Mouse (Mus musculus): ENCODE measurements at regions not wholly inside any gene's neighbourhood (a gene's known extent, or its start where the extent isn't known, plus 50 kb on each side); places are given as distances from the start of the nearest gene placed in this dataset.

DNA sequence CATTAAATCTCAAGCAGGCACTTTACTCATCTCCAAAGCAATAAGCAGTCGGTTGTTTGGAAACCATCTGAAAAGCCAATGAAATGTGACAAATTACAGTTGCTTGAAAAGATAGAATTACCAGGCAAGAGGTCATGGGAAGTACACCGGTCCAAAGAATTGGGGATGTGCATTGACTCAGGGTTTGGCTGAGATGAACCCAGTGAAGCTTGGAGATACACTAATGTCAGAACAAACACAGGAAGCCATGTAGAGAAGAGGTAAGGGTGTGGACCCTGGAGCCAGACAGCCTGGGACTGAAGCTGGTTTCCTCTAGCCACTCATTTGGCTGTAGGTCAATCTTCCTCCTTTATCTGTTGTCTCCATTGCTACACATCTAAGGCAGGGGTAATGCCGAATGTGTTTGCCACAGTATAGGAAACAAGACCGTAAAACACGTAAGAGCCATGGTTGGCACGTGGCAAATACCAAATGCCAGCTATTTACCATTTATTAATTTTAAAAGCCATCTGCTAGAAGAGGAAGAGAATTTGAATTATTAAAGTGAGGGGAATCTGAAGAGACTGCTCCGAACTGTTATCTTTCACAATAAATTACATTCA is 173.9 kb downstream of the Rassf9 start:
- ATAC-seq (ENCODE audit: low read depth) (no peak), DNase-seq (ENCODE audit: low spot score) (no peak)
- Histone ChIP-seq H3K4me3 (ENCODE audit: low read depth, low read length) (no peak overlapping the region), H3K27me3 (replicated peaks; ENCODE audit: control insufficient read depth, insufficient read depth, low read length) (no peaks in the 10 kb centered on the region), H3K9me3 (ENCODE audit: control insufficient read depth, low read length) (no peaks in the 10 kb centered on the region), H3K27ac (replicated peaks; ENCODE audit: low read depth, low read length) (no peak overlapping the region), H3K9ac (ENCODE audit: low read depth, low read length) (no peak overlapping the region), H3K4me2 (ENCODE audit: low read depth, low read length) (no peak overlapping the region), H3K36me3 (ENCODE audit: control insufficient read depth, insufficient read depth, low read length) (no peaks in the 10 kb centered on the region), H3K4me1 (ENCODE audit: control insufficient read depth, insufficient read depth, low read length) (no peaks in the 10 kb centered on the region)
- WGBS = 80% methylated on average over 7 of the region's 7 CpGs

DNA sequence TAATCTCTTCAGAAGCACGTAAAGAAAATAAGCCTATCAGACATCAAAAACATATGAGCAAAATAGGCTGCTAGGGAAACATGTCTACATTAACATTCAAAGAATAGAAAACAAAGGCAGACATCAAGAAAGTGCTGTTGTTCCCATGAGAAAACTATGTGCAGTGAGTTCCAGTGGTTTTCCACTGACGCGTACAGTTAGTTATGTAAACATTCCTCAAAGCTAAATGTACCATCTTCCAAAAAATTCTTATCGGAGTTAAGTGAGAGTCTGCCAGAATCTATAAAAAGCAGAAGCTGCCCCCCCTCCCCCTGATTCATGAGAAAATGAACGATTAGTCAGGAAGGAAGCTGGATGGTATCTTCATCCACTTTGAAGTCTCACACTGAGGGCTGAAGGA is 155.3 kb downstream of the Rassf9 start:
- no peaks in the 10 kb centered on the region for H3K4me1 ChIP-seq (ENCODE audit: control insufficient read depth, insufficient read depth, low read length)
- 37% methylated on average over 5 of the region's 5 CpGs for WGBS
- H3K4me3 ChIP-seq (ENCODE audit: low read depth, low read length) = no peak overlapping the region
- H3K36me3 ChIP-seq (ENCODE audit: control insufficient read depth, insufficient read depth, low read length) = no peaks in the 10 kb centered on the region
- no peak for ATAC-seq (ENCODE audit: low read depth)
- H3K4me2 ChIP-seq (ENCODE audit: low read depth, low read length) = no peak overlapping the region
- no peak overlapping the region for H3K9ac ChIP-seq (ENCODE audit: low read depth, low read length)
- DNase-seq (ENCODE audit: low spot score) = peak; percentile 58
- H3K27ac ChIP-seq (replicated peaks; ENCODE audit: low read depth, low read length) = no peak overlapping the region
- no peaks in the 10 kb centered on the region for H3K27me3 ChIP-seq (replicated peaks; ENCODE audit: control insufficient read depth, insufficient read depth, low read length)
- H3K9me3 ChIP-seq (ENCODE audit: control insufficient read depth, low read length) = no peaks in the 10 kb centered on the region

DNA sequence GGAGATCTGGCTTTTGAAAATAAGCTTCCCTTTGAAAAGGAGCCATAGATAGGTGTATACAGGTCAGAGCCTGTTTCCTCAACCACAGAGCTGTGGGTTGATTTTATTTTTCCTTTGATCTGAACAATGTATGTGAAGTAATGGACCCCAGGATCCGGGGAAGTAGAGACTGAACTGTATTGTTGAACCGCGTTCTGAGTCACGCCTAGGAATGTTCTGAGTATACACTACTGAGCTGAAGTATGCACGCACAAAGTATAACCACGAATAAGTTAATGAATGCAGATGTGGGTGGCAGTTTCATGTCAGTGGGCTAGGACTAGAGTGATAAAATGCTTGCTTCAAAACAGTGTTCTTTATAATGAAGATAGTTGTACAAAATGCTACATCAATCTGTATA is 147.7 kb downstream of the Rassf9 start:
- DNase-seq (ENCODE audit: low spot score) (peak; percentile 42), ATAC-seq (ENCODE audit: low read depth) (peak; percentile 53; the same call in 1 of the 2 replicates)
- Histone ChIP-seq H3K36me3 (ENCODE audit: control insufficient read depth, insufficient read depth, low read length) (no peaks in the 10 kb centered on the region), H3K9me3 (ENCODE audit: control insufficient read depth, low read length) (no peaks in the 10 kb centered on the region), H3K27ac (replicated peaks; ENCODE audit: low read depth, low read length) (no peak overlapping the region), H3K4me2 (ENCODE audit: low read depth, low read length) (no peak overlapping the region), H3K4me1 (ENCODE audit: control insufficient read depth, insufficient read depth, low read length) (no peaks in the 10 kb centered on the region), H3K4me3 (ENCODE audit: low read depth, low read length) (no peak overlapping the region), H3K9ac (ENCODE audit: low read depth, low read length) (no peak overlapping the region), H3K27me3 (replicated peaks; ENCODE audit: control insufficient read depth, insufficient read depth, low read length) (no peaks in the 10 kb centered on the region)
- WGBS = 70% methylated on average over 6 of the region's 6 CpGs

DNA sequence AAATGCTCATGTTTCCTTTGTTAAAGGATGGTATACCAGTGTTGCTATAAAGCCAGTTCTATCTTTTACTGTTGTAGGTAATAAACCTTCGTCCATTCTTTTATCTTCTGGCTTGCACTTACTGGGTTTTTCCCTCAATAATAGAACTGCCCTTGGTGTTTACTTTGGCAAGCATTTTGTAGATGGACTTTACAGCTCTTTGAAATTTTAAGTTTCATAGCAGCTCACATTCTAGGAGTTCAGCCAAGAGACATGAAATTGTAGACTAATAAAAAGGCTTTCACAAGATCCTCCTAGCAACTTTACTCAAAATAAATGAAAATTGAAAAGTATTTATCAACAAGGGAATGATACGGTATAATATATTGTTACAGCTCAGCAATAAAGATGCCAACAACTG is 124.5 kb downstream of the Rassf9 start:
- ATAC-seq (ENCODE audit: low read depth) = no peak
- H3K27ac ChIP-seq (replicated peaks; ENCODE audit: low read depth, low read length) = no peak overlapping the region
- H3K9me3 ChIP-seq (ENCODE audit: control insufficient read depth, low read length) = no peaks in the 10 kb centered on the region
- no peaks in the 10 kb centered on the region for H3K4me1 ChIP-seq (ENCODE audit: control insufficient read depth, insufficient read depth, low read length)
- 66% methylated on average over 2 of the region's 2 CpGs for WGBS
- DNase-seq (ENCODE audit: low spot score) = peak; percentile 53
- no peak overlapping the region for H3K4me2 ChIP-seq (ENCODE audit: low read depth, low read length)
- H3K4me3 ChIP-seq (ENCODE audit: low read depth, low read length) = no peak overlapping the region
- H3K27me3 ChIP-seq (replicated peaks; ENCODE audit: control insufficient read depth, insufficient read depth, low read length) = no peaks in the 10 kb centered on the region
- H3K36me3 ChIP-seq (ENCODE audit: control insufficient read depth, insufficient read depth, low read length) = no peaks in the 10 kb centered on the region
- no peak overlapping the region for H3K9ac ChIP-seq (ENCODE audit: low read depth, low read length)

DNA sequence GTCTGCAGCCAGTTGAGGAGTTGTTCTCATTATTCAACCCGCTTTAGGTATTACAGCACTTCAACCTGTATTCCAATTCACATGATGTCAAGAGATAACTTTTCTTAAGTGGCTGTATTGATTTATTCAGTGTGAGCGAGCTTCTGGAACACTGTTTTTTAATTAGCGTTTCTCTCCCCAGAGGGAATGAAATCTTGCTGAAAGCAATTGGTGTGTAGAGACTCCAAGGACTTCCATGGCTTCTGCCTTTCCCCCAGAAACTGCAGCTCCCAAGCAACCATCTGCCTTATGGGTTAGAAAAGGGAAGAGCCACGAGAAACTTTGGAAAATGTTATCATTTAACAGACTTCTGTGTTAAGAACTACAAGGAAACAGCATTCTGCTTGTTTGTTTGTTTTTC is 121.4 kb downstream of the Rassf9 start:
- ATAC-seq (ENCODE audit: low read depth) = no peak

DNA sequence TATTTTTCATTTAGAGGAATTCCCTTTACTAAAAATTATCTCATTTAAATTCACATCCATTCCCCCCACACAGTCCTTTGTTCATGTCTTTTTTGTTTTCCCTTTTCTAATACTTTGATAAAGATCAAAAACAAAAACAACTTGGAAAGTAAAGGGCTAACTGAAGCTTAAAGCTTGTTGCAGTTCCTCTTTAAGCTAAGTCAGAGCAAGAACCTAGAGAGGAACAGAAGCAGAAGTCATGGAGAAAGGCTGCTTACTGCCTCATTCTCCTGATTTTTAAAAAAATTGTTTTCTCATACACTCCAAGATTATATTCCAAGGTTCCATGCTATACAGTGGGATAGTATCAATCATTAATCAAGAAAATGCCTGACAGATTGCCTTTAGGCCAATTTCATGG is 116.6 kb downstream of the Rassf9 start:
- DNase-seq (ENCODE audit: low spot score) (no peak), ATAC-seq (ENCODE audit: low read depth) (no peak)
- Histone ChIP-seq H3K4me2 (ENCODE audit: low read depth, low read length) (no peak overlapping the region), H3K27me3 (replicated peaks; ENCODE audit: control insufficient read depth, insufficient read depth, low read length) (no peaks in the 10 kb centered on the region), H3K27ac (replicated peaks; ENCODE audit: low read depth, low read length) (no peak overlapping the region), H3K9me3 (ENCODE audit: control insufficient read depth, low read length) (no peaks in the 10 kb centered on the region), H3K36me3 (ENCODE audit: control insufficient read depth, insufficient read depth, low read length) (no peaks in the 10 kb centered on the region), H3K4me3 (ENCODE audit: low read depth, low read length) (no peak overlapping the region), H3K4me1 (ENCODE audit: control insufficient read depth, insufficient read depth, low read length) (no peaks in the 10 kb centered on the region), H3K9ac (ENCODE audit: low read depth, low read length) (no peak overlapping the region)

More for the DNA sequence above, 121.4 kb downstream of the Rassf9 start:
- H3K4me3 ChIP-seq (ENCODE audit: low read depth, low read length) = no peak overlapping the region
- no peaks in the 10 kb centered on the region for H3K9me3 ChIP-seq (ENCODE audit: control insufficient read depth, low read length)
- no peaks in the 10 kb centered on the region for H3K4me1 ChIP-seq (ENCODE audit: control insufficient read depth, insufficient read depth, low read length)
- H3K27ac ChIP-seq (replicated peaks; ENCODE audit: low read depth, low read length) = no peak overlapping the region
- WGBS = 75% methylated on average over 4 of the region's 4 CpGs
- H3K9ac ChIP-seq (ENCODE audit: low read depth, low read length) = no peak overlapping the region
- DNase-seq (ENCODE audit: low spot score) = no peak
- no peaks in the 10 kb centered on the region for H3K36me3 ChIP-seq (ENCODE audit: control insufficient read depth, insufficient read depth, low read length)
- H3K27me3 ChIP-seq (replicated peaks; ENCODE audit: control insufficient read depth, insufficient read depth, low read length) = no peaks in the 10 kb centered on the region
- no peak overlapping the region for H3K4me2 ChIP-seq (ENCODE audit: low read depth, low read length)

DNA sequence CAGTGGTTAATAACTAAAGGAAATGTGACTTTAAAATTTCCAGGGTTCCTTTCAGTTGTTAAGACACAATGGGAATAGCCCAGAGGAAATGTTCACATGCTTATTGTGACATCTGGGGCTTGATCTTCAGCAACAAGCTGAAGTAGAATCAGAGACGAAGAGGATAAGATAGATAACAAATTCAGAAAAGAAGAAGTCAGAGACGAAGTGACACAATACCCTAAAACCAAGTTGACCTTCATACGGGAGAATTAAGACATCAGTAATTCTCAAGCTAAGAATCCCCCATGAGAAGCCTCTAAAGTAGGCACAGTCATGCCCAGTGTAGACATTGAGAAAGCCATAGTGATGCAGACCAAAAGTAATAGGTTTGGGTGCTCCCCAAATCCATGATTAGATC is 111.9 kb downstream of the Rassf9 start:
- Histone ChIP-seq H3K4me1 (ENCODE audit: control insufficient read depth, insufficient read depth, low read length) (no peaks in the 10 kb centered on the region), H3K27me3 (replicated peaks; ENCODE audit: control insufficient read depth, insufficient read depth, low read length) (no peaks in the 10 kb centered on the region), H3K9ac (ENCODE audit: low read depth, low read length) (no peak overlapping the region), H3K4me3 (ENCODE audit: low read depth, low read length) (no peak overlapping the region), H3K36me3 (ENCODE audit: control insufficient read depth, insufficient read depth, low read length) (no peaks in the 10 kb centered on the region), H3K27ac (replicated peaks; ENCODE audit: low read depth, low read length) (no peak overlapping the region), H3K4me2 (ENCODE audit: low read depth, low read length) (no peak overlapping the region), H3K9me3 (ENCODE audit: control insufficient read depth, low read length) (no peaks in the 10 kb centered on the region)
- ATAC-seq (ENCODE audit: low read depth) (no peak), DNase-seq (ENCODE audit: low spot score) (no peak)
- 90% methylated on average over 3 of the region's 3 CpGs for WGBS

DNA sequence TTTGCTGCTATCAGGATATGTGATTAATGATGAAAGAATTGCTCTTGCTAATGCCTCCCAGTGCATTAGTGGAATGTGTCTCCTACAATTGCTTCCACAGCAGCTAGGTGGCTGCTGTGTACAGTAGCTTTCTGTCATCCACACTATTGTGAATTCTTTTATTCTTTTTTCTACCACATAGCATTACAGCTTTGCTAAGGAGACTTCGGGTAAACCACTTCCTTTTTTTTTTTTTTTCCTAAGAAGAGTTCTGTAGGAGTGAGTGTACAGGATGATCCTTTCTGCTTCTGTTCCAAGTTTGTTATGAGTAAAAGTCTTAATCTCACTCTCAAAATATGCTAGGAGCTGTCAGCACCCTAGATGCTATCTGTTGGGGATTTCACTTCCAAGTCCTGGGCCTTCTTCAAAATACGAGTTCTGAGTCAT is 110.6 kb downstream of the Rassf9 start:
- 60% methylated on average over 2 of the region's 2 CpGs for WGBS
- H3K4me1 ChIP-seq (ENCODE audit: control insufficient read depth, insufficient read depth, low read length) = no peaks in the 10 kb centered on the region
- no peak overlapping the region for H3K4me2 ChIP-seq (ENCODE audit: low read depth, low read length)
- ATAC-seq (ENCODE audit: low read depth) = no peak
- H3K9ac ChIP-seq (ENCODE audit: low read depth, low read length) = no peak overlapping the region
- H3K9me3 ChIP-seq (ENCODE audit: control insufficient read depth, low read length) = no peaks in the 10 kb centered on the region
- H3K36me3 ChIP-seq (ENCODE audit: control insufficient read depth, insufficient read depth, low read length) = no peaks in the 10 kb centered on the region
- H3K27me3 ChIP-seq (replicated peaks; ENCODE audit: control insufficient read depth, insufficient read depth, low read length) = no peaks in the 10 kb centered on the region
- no peak overlapping the region for H3K27ac ChIP-seq (replicated peaks; ENCODE audit: low read depth, low read length)
- peak; percentile 33 for DNase-seq (ENCODE audit: low spot score)
- no peak overlapping the region for H3K4me3 ChIP-seq (ENCODE audit: low read depth, low read length)

DNA sequence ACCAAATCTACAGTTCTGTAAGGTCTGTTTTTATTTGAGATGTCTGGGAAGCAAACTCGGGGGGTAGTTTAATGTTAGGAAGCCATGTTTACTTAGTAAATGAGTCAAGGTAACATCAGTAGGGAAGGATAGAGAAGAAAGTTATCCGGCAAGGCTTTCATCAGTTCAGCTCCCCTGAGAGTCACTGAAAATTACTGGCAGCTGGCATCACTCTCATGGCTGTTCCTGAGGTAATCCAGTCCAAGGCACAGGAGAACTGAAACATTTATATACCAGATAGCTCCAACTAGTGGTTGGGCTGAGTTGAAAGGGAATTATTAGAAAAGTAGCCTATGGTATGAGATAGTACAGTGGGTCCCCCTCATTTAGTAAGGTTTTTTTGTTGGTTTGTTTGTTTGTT is 106.7 kb downstream of the Rassf9 start:
- no peaks in the 10 kb centered on the region for H3K4me1 ChIP-seq (ENCODE audit: control insufficient read depth, insufficient read depth, low read length)
- H3K27ac ChIP-seq (replicated peaks; ENCODE audit: low read depth, low read length) = no peak overlapping the region
- H3K4me2 ChIP-seq (ENCODE audit: low read depth, low read length) = no peak overlapping the region
- no peak overlapping the region for H3K4me3 ChIP-seq (ENCODE audit: low read depth, low read length)
- H3K36me3 ChIP-seq (ENCODE audit: control insufficient read depth, insufficient read depth, low read length) = no peaks in the 10 kb centered on the region
- H3K27me3 ChIP-seq (replicated peaks; ENCODE audit: control insufficient read depth, insufficient read depth, low read length) = no peaks in the 10 kb centered on the region
- 18% methylated on average over 2 of the region's 2 CpGs for WGBS
- H3K9ac ChIP-seq (ENCODE audit: low read depth, low read length) = no peak overlapping the region
- ATAC-seq (ENCODE audit: low read depth) (no peak), DNase-seq (ENCODE audit: low spot score) (peak; percentile 9)
- no peaks in the 10 kb centered on the region for H3K9me3 ChIP-seq (ENCODE audit: control insufficient read depth, low read length)

Measured in embryonic facial prominence, embryonic 14.5 days (tissue).